Mouse (Mus musculus) hindbrain, embryonic 13.5 days (tissue): ENCODE measurements at regions not wholly inside any gene's neighbourhood (a gene's known extent, or its start where the extent isn't known, plus 50 kb on each side); places are given as distances from the start of the nearest gene placed in this dataset.

ENCODE experiments used
- ATAC-seq: fragments of 200-750 bp; cut with Nextera tagmentation; 2 replicates; pipeline ENCODE4 v1.8.0; 2017; ENCODE audit warnings: moderate TSS enrichment; ENCODE audit not compliant: low FRiP score
- H3K27ac ChIP-seq: fragments of 300-500 bp; sonication (generic); 2 replicates; pipeline ENCODE4 v1.5.1; 2015; ENCODE audit warnings: inconsistent platforms, mild to moderate bottlenecking, moderate library complexity
- H3K27me3 ChIP-seq: fragments of 300-500 bp; sonication (generic); 2 replicates; pipeline ENCODE4 v1.6.1; 2015; ENCODE audit warnings: mild to moderate bottlenecking, inconsistent platforms
- H3K36me3 ChIP-seq: fragments of 300-500 bp; sonication (generic); 2 replicates; pipeline ENCODE4 v1.6.1; 2015; ENCODE audit warnings: mild to moderate bottlenecking, inconsistent platforms
- H3K4me1 ChIP-seq: fragments of 300-500 bp; sonication (generic); replicated peaks from 2 replicates; pipeline ENCODE4 v1.6.1; 2015; ENCODE audit warnings: inconsistent platforms
- H3K4me2 ChIP-seq: fragments of 300-500 bp; sonication (generic); 2 replicates; pipeline ENCODE4 v1.6.1; 2015; ENCODE audit warnings: inconsistent platforms, mild to moderate bottlenecking, moderate library complexity
- H3K4me3 ChIP-seq: fragments of 300-500 bp; sonication (generic); 2 replicates; pipeline ENCODE4 v1.5.1; 2015; ENCODE audit warnings: mild to moderate bottlenecking, inconsistent platforms
- H3K9ac ChIP-seq: fragments of 300-500 bp; sonication (generic); 2 replicates; pipeline ENCODE4 v1.6.1; 2015; ENCODE audit warnings: mild to moderate bottlenecking, inconsistent platforms
- H3K9me3 ChIP-seq: fragments of 300-500 bp; sonication (generic); 2 replicates; pipeline ENCODE4 v1.6.1; 2016; ENCODE audit warnings: inconsistent platforms
- WGBS: fragments of 180-500 bp; shearing (Covaris S2); methylation state at CpG from one replicate; pipeline ENCODE4 v1.1.7; 2015; 5-methylcytosine and 5-hydroxymethylcytosine counted together

DNA sequence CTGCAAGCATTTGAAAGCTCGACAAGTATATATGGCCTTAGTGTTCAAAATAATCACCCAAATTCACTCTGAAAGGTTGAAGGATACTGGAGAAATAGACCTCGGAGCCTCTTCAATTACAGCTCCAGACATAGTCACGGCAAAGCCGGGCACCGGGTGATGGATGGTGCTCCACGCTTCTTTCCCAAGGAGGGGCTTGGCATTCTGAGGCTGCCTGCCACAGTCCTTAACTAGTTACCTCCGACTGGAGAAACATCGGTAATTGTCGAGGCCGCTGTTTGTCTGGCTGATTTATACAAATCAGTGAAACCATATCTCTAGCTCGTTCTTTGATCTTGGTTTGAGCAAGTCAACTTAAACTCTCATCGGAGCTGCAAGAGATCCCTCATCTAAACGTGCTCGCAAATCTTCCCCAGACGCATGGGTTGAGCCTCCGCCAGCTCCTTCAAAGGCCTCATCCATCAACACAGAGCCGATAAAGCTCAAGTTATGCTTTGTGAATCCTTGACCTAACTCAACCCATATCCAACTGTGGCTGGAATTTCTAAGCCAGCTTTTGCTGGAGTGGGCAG, 145.4 kb upstream of the Stx16 start:
- Histone ChIP-seq H3K4me3 (no peak overlapping the region), H3K4me1 (no peaks in the 10 kb centered on the region), H3K9me3 (no peaks in the 10 kb centered on the region), H3K36me3 (no peaks in the 10 kb centered on the region), H3K4me2 (no peak overlapping the region), H3K27me3 (no peaks in the 10 kb centered on the region), H3K9ac (no peak overlapping the region), H3K27ac (no peak overlapping the region)
- no peak for ATAC-seq
- WGBS = 91% methylated on average over 17 of the region's 17 CpGs

DNA sequence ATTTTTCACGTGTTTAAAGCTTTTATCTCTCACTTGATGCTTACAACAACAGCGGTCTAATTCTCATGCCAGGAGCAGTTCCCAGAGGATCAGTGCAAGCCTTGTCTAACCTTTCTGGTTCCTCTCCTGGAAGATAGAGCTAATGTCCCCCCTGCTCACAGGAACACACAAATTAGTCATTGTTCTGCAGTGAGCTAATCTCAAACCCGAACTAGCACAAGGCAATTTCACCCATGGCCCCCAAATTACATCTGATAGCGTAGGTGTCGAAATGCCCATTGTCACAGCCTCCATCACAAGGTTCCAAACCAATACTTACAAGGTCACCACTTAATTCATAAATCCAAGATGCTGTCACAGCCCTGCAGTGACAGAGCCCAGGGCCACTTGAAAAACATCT, 140.4 kb upstream of the Stx16 start:
- Histone ChIP-seq H3K36me3 (no peaks in the 10 kb centered on the region), H3K9me3 (no peaks in the 10 kb centered on the region), H3K4me1 (peaks cover 32% of the 10 kb centered on the region), H3K4me3 (no peak overlapping the region), H3K27me3 (no peaks in the 10 kb centered on the region), H3K27ac (no peak overlapping the region), H3K9ac (no peak overlapping the region), H3K4me2 (no peak overlapping the region)
- WGBS = 70% methylated on average over 5 of the region's 5 CpGs
- no peak for ATAC-seq

DNA sequence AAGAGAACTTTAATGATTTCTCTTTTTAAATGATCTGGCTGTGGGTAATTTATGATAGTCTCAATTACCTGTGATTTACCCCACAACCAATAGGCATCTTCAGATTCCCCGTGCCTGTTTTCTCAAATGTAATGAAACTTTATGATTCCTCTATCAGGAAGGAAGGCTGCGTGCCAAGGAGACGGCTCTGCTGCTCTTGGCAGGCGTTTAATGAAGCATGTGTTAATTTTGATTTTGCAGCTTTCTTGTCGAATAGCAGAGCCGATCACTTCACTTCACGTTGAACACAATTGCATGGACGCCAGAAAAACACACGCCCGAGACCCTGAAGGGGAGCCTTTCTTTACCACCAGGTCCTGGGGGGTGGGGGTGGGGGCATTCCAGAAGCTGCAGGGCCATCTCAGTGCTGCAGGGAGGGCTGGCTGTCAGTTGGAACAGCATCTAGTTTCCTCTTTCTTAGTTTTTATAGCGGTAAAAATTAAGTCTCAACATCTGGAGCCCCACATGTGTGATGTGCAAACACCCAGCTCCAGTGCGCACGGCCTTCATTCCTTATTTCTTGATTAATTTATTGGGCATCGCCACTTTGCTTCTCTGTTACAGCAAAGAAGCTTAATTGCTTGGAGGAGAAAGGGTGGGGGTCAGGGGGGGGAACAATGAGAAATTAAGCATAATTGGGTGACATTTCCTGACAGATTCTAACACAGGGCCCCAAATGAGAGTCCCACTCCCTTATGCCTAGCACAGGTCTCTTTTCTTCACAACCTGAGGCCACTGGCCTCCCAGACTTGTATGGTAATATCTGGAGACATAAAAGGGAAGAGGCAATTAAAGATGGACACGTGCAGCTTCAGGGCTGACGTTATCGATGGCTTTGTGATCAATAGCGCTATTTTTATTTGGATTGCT, 138.3 kb upstream of the Stx16 start:
- Histone ChIP-seq H3K27ac (peak overlapping the region; percentile 77), H3K4me1 (peaks cover 42% of the 10 kb centered on the region), H3K9ac (no peak overlapping the region; the same call in 1 of the 2 replicates), H3K36me3 (no peaks in the 10 kb centered on the region), H3K27me3 (no peaks in the 10 kb centered on the region), H3K4me3 (no peak overlapping the region), H3K9me3 (no peaks in the 10 kb centered on the region), H3K4me2 (no peak overlapping the region)
- ATAC-seq = peak; percentile 46; the same call in 1 of the 2 replicates
- 30% methylated on average over 18 of the region's 18 CpGs for WGBS

- Histone ChIP-seq H3K27ac (peak overlapping the region; percentile 77), H3K27me3 (no peaks in the 10 kb centered on the region), H3K9ac (no peak overlapping the region; the same call in 1 of the 2 replicates), H3K4me3 (no peak overlapping the region), H3K9me3 (peaks cover 3% of the 10 kb centered on the region; the same call in 1 of the 2 replicates), H3K36me3 (no peaks in the 10 kb centered on the region), H3K4me2 (no peak overlapping the region), H3K4me1 (peaks cover 42% of the 10 kb centered on the region)
- ATAC-seq = peak; percentile 58
- 29% methylated on average over 11 of the region's 11 CpGs for WGBS
Measured at GRCm38 (mm10) chr2:173938440-173938787, 137.7 kb upstream of the Stx16 start.

GRCm38 (mm10) chr2:173945441-173945840, 130.7 kb upstream of the Stx16 start:
- H3K4me3 ChIP-seq = no peak overlapping the region
- H3K36me3 ChIP-seq = no peaks in the 10 kb centered on the region
- WGBS = 94% methylated on average over 5 of the region's 5 CpGs
- no peak overlapping the region for H3K4me2 ChIP-seq
- H3K27me3 ChIP-seq = no peaks in the 10 kb centered on the region
- no peak overlapping the region for H3K9ac ChIP-seq
- peaks cover 37% of the 10 kb centered on the region for H3K9me3 ChIP-seq
- H3K27ac ChIP-seq = no peak overlapping the region
- peaks cover 13% of the 10 kb centered on the region for H3K4me1 ChIP-seq
- ATAC-seq = no peak

DNA sequence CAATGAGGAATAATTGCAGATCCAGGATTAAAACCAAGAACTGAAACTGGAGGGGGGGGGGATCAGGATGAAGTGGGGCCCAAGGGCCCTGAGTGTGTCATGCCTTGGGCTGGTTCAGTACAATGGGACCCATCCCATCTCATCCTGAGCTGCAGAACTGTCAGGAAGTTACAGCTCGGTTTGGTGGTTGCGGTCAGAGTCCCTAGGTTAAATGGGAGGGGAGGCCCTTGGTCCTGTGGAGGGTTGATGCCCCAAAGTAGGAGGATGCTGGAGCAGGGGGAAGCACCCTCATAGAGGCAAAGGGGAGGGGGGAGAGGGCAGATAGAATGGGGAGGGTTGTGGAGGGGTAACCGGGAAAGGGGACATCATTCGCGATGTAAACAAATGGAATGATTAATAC, 127.5 kb upstream of the Stx16 start:
- Histone ChIP-seq H3K27me3 (no peaks in the 10 kb centered on the region), H3K36me3 (no peaks in the 10 kb centered on the region), H3K4me1 (no peaks in the 10 kb centered on the region), H3K4me2 (no peak overlapping the region), H3K4me3 (no peak overlapping the region), H3K9me3 (peaks cover 32% of the 10 kb centered on the region), H3K27ac (no peak overlapping the region), H3K9ac (no peak overlapping the region)
- WGBS = 88% methylated on average over 5 of the region's 5 CpGs
- no peak for ATAC-seq

GRCm38 (mm10) chr2:173950164-173950891, 125.8 kb upstream of the Stx16 start:
- 40% methylated on average over 10 of the region's 10 CpGs for WGBS
- H3K4me2 ChIP-seq = no peak overlapping the region
- H3K9ac ChIP-seq = no peak overlapping the region

GRCm38 (mm10) chr2:173966111-173966510, 110.0 kb upstream of the Stx16 start:
- Histone ChIP-seq H3K4me1 (no peaks in the 10 kb centered on the region), H3K27me3 (no peaks in the 10 kb centered on the region), H3K27ac (no peak overlapping the region), H3K36me3 (no peaks in the 10 kb centered on the region), H3K4me2 (no peak overlapping the region), H3K9me3 (no peaks in the 10 kb centered on the region), H3K9ac (no peak overlapping the region), H3K4me3 (no peak overlapping the region)
- WGBS = 76% methylated on average over 5 of the region's 5 CpGs
- no peak for ATAC-seq

More at GRCm38 (mm10) chr2:173950164-173950891, 125.8 kb upstream of the Stx16 start:
- peaks cover 19% of the 10 kb centered on the region for H3K9me3 ChIP-seq
- no peaks in the 10 kb centered on the region for H3K36me3 ChIP-seq
- no peaks in the 10 kb centered on the region for H3K27me3 ChIP-seq
- no peak for ATAC-seq
- no peak overlapping the region for H3K4me3 ChIP-seq
- no peaks in the 10 kb centered on the region for H3K4me1 ChIP-seq
- H3K27ac ChIP-seq = no peak overlapping the region; the same call in 1 of the 2 replicates

- Histone ChIP-seq H3K27me3 (no peaks in the 10 kb centered on the region), H3K27ac (no peak overlapping the region), H3K9me3 (peaks cover 26% of the 10 kb centered on the region), H3K36me3 (peaks cover 10% of the 10 kb centered on the region; the same call in 1 of the 2 replicates), H3K4me2 (no peak overlapping the region), H3K9ac (no peak overlapping the region), H3K4me1 (no peaks in the 10 kb centered on the region), H3K4me3 (no peak overlapping the region)
- 80% methylated on average over 1 of the region's 1 CpGs for WGBS
- no peak for ATAC-seq
Measured at GRCm38 (mm10) chr2:173970789-173971188, 105.3 kb upstream of the Stx16 start.

GRCm38 (mm10) chr2:173976314-173977053, 99.6 kb upstream of the Stx16 start:
- H3K27ac ChIP-seq = no peak overlapping the region
- H3K4me1 ChIP-seq = no peaks in the 10 kb centered on the region
- no peak overlapping the region for H3K9ac ChIP-seq
- no peak overlapping the region for H3K4me2 ChIP-seq
- H3K9me3 ChIP-seq = peaks cover 26% of the 10 kb centered on the region
- H3K36me3 ChIP-seq = peaks cover 10% of the 10 kb centered on the region; the same call in 1 of the 2 replicates
- H3K4me3 ChIP-seq = no peak overlapping the region
- WGBS = 30% methylated on average over 4 of the region's 4 CpGs
- ATAC-seq = no peak
- no peaks in the 10 kb centered on the region for H3K27me3 ChIP-seq

DNA sequence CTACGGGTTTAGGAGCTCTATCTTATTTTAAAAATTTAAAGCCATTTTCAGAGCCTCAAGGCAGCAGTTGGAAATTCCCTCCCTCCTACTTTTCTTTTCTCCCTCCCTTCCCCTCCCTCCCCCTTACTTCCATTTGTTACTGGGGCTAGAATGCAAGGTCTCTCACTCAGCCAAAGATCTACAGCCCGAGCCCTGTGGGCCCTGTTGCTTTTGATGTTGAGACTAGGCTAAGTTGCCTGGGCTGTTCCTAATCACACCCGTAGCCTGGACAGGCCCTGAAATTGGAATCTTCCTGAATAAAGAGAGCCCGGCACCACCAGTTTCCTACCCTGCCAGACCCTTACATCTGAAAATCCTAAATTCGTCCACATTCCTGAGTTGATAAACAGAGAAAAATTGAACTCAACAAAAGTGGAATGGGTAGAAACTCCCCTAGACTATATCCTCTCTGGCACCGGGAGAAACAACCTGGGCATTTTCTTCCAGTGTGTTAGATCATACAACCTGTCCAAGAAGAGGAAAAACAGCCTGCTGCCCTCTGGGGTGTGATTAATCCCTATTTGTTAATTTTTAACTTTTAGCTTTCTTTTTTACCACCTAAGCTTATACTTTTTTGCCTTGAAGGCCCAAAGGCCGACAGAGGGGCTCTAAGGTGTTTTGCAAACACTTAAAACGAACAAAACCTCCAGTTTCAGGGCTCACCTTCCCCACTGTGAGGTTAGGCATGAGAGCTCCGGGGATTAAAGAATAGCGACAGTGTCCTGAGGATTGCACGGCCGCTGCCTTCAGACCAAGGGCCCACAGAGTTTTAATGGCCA, 98.7 kb upstream of the Stx16 start:
- Histone ChIP-seq H3K9ac (no peak overlapping the region), H3K9me3 (peaks cover 26% of the 10 kb centered on the region), H3K36me3 (peaks cover 10% of the 10 kb centered on the region; the same call in 1 of the 2 replicates), H3K4me3 (no peak overlapping the region), H3K4me1 (no peaks in the 10 kb centered on the region), H3K4me2 (no peak overlapping the region), H3K27me3 (no peaks in the 10 kb centered on the region), H3K27ac (no peak overlapping the region)
- WGBS = 19% methylated on average over 12 of the region's 12 CpGs
- ATAC-seq = no peak
